Mouse (Mus musculus): ENCODE measurements around the gene Serp2.
A peak's percentile ranks its signal among the peaks of the same experiment; 100 is the strongest.

Gene Serp2

DNA sequence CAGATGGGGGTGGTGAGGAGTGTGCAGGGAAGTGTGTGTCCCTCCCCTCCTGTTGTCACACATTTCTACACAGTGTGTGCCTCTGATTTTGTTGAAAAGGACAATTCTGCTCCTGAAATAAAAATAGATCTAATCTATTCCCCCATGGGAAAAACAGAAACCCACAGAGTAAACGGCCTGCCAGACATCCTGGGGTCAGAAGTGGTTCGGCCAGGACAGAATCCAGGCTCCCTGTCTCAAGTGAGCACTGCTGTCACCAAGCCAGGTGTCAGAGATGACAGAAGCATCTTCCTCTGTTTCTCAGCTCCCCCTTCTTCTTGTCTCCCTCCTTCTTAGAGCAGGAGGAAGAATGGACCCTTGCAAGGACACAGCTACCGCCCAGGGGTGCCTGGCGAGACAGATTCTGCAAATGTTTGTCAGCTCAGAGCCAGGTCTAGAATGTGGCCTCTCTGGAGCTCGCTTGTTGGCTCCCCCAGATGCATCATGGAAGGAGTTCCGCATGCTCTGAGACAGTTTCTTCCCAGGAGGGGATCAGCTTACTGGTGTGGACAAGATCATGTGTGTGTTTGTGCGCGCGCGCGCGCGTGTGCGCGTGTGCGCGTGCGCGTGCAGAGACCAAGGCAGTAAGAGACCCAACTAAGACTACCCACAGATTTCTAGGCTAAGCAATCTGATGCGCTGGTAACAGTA, 29.5 kb downstream of the Serp2 start:
- no peak for DNase-seq (ENCODE audit: low spot score in 2 of 2)

DNA sequence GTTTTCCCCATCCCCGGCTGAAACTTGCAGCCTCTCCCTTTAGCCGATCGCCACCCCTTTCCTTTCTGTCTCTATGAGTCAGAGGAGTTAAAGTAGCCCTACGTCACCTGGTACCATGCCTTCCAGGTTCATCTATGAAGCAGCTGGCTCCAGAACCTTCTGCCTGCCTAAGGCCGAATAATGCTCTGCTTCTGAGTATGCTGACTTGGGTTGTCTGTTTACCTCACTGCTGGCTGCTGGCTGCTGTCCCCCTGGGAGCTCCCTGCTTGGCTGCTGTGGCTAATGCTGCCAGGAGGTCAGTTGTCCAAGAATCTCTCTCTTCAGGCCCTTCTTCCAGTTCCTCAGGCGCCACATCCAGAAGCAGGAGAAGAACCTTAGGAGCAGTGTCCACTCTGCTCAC, 30.2 kb downstream of the Serp2 start:
- no peak for DNase-seq (ENCODE audit: low spot score in 2 of 2)

DNA sequence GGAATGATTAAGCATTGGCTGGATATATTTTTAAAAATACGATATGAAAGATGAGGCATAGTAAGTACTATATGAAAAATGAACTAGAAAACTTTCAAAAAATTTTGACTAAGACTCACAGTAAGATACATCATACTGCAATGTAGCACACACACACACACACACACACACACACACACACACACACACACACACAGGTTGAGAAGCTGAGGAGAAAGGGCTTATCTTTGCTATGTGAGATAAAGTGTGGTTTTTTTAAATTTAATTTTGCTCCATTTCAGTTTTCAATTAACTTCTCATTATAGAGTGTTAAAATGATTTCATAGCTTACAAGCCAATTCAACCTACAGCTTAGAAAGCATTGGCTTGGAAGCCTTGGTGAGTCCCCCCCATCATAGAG, 33.3 kb downstream of the Serp2 start:
- DNase-seq (ENCODE audit: low spot score in 2 of 2) = no peak

DNA sequence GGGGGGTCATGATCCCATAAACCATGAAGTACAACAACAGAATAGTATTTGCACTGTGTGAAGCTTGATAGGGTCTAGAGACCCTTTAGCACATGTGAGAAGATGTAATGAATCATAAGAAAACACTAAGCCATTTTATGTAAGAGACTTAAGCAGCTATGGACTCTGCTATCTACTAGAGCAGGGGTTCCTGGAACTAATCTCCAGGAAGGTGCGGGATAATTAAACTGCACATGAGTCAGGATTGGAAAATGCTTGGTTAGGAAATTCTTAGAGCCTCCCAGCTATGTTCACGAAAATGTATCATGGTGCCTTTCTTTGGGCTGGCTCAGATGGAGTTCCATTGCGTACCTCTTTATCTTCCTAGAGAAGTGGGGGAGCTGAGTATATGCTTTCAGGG, 35.4 kb downstream of the Serp2 start:
- no peak for DNase-seq (ENCODE audit: low spot score in 2 of 2)

DNA sequence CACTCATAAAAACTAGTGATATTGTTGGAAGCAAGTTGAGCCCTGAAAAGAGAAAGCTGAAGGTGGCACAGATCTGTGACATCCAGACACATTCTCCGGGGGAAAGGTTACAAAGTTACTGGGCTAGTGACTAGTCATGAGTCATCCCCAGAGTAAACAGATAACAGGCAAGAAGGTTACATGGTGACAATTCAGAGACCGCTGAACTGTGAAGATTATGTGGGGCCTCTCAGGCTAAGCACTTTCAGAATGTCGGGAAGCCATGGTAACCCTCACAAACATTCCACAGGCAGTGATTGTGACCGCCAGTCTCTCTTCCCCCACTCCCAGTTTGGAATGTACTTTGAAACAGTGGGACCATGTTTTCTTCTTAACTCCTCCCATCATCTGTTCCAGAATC, 36.1 kb downstream of the Serp2 start:
- DNase-seq (ENCODE audit: low spot score in 2 of 2) = no peak

DNA sequence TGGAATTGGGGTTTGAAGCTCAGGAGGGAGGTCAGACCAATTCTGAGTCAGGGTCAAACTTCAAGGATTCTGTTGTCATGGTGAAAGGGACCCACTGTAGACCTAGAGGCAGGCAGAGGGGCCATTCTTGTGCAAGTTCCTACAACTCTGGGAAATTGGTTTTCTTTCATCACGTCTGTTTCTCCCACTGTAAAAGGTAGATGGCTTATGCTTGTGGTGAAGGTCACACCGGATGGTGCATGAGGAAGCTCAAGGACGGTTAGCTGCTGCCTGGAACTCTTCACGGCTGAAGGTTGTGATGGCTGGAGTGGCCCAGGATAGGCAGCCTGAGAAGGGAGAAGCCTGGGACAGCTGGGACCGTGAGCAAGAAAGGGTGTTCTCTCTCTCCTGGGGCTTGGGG, 38.5 kb downstream of the Serp2 start:
- DNase-seq (ENCODE audit: low spot score in 2 of 2) = no peak

DNA sequence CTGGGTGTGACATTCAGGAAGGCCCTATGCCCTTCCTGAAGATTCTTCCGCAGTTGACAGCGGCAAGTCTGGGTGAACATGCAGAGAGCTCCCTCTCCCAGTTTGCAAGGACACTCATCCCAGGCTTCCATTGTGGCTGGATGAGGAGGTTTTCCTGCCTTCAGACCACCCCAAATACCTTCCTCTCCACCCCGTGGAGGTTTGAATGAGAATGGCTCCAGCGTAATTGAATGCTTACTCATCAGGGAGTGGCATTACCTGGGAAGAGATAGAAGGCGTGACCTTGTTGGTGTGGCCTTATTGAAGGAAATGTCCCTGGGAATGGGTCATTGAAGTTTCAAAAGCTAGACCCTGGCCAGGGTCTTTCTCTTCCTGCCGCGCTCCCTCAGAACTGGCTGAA, 41.1 kb downstream of the Serp2 start:
- no peak for DNase-seq (ENCODE audit: low spot score in 2 of 2)

DNA sequence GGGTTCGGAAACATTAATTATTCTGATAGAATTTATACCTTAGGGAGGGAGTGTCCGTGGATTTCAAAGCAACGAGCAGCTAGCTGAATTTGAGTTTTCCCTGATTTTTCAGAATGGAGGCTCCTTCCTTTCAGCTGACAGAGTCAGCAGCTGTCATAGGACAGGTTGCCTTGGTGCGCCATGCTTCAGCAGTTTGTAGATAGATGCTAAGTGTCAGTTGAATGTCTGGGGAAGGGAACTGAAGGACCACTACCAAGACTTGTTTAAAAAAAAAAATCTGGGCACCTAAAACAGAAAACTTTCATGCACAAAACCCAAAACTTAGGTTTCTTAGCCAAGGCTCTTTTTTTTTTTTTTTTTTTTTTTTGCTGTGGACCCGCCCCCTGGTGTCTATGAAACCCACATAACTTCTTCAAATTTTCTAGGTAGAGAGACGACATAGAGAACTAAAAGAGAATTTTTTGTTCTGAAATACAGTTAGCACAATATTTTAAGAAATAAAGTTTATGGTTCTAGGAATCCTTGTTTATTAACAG, 42.6 kb downstream of the Serp2 start:
- no peak for DNase-seq (ENCODE audit: low spot score in 2 of 2)

DNA sequence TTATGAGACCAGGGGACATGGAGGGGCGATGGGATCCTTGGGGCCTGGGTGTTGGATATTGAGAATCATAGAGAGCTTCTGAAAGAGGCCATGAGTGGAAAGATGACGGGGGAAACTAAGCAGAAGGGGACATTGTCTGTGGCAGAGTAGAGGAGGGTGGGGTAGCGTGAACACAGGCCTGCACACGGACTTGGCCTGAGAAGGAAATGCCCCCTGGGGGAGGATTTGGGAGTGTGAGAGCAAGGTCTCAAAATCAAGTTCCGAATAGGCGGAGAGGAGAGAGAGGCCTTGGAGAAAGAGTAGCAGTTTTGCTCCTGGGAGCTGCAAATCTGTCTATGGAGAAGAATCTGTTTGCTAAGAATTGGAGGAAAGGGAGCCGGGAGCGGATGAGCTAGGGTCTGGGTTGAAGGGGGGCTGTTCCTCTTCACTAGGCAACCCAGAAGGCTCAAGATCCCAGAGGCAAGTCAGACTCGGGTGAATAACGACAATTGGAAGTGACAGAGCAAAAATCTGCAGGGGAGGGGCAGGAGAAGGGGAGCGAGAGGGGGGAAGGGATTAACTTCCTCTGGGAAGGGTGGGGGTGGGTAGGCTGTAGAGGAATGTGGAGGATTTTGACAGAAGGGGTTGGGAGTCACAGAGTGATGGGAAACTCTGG, 43.2 kb downstream of the Serp2 start:
- no peak for DNase-seq (ENCODE audit: low spot score in 2 of 2)

DNA sequence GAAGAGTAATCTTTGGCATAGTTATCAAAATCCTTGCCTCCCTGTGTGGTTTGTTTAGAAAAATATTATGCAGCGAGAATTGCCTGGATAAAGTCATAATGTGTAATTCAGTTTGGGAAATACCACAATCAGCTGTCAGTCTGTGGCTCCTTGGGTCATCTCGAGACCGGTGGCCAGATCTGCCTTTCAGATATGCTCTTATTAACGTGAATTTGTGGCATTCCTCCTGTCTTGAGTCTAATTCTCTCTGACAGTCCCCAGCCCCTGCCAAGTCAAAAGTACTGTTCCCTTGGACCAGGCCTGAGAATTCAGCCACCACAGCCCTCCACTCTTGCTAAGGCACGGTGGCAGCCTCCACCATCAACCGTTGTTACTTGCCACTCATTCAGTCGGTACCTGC, 44.7 kb downstream of the Serp2 start:
- no peak for DNase-seq (ENCODE audit: low spot score in 2 of 2)

DNA sequence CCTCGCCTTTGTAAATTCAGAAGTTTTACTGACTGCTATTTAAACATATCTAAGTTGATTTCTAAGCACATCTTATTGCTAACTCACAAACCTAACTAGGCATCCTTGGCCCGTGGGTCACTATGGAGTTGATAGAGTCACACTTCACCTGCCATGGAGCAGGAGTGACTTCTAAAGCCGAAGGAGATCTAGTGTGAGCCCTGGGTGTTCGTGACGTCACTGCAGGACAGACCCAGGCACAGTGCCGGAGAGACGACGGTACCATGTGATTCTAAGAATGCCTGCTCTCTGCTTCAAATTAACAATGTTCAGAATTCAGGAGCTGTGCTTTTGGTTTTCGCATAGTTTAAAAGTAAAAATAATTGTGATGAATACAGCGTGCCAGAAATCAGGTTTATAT, 48.0 kb downstream of the Serp2 start:
- no peak for DNase-seq (ENCODE audit: low spot score in 2 of 2)

DNA sequence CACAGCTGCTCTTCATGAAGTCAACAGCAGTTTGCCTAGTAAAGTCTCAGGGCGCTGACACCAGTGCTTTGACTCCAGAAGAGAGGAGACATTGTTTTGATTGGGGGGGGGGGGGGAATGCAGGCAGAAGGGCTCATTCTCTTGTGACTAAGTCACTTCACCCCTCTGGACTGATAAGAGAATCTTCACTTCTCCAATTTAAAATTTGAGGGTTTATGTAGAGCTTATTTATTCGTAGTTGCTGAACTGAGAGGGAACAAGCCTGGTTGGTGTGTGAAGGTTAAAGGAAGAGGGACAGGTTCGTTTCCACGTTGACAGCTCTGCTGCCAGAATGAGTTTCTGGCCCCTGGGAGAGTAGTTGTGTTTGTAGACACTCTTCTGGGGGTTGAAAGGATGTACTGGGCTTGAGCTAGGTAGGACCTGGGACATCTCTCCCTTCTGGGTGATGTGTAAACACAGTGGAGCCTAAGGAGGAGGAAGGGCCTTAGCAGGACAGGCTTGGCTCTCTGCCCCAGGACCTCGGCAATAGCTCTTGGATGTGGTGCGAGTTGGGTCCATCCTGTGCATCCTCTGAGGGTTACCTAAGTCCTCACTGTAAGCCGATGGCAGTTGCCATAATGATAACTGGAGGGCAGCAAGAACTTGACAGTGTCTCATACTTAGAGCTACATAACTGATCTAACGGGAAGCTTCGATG, 48.7 kb downstream of the Serp2 start:
- DNase-seq (ENCODE audit: low spot score in 2 of 2) = no peak

DNA sequence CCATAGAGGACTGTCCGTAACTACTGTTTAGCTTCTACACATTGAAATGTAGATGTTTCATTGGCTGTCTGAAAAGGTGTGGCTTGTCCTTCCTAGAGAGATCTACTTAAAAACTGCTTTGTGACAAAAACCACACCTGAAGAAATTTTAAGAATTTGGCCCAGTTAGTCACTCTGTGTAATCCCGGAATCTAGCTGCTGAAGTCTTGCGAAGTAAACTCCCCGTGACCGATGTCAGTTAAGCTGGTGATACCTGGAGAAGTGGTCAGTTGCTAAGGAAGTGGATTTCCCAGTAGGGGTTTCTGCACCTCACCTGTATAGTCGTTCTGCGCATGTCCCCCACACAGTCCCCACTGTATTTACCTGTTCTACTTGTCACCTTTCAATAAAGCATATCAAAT, 49.3 kb downstream of the Serp2 start:
- DNase-seq (ENCODE audit: low spot score in 2 of 2) = no peak

DNA sequence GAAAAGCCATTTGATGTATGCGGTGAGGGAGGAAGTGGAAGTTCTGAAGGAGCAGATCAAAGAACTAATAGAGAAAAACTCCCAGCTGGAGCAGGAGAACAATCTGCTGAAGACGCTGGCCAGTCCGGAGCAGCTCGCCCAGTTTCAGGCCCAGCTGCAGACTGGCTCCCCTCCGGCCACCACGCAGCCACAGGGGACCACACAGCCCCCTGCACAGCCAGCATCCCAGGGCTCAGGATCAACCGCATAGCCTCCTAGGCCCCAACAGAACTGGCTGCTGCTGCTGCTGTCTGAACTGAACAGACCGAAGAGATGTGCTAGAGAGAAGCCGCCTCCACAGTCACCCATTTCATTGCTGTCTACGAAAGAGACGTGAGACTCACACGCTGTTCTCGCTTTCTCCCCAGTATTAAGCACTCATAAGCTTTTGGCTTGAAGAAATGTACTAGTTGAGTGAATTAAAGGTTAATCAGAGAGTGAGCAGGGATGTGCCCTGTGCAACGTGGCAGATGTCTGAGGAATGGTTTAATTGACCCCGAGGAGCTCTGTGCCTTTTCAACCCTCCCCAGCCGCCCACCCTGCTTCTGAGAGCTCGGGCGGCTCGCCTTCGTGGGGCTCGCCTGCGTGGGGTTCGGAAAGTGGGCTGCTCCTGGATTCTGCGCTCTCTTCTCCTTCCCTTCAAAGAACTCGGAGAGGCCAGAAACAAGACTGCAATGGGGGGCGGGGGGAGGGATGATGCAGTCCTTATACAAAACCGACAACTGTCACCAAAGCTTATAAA, 50.1 kb downstream of the Serp2 start:
- no peak for DNase-seq (ENCODE audit: low spot score in 2 of 2)

DNA sequence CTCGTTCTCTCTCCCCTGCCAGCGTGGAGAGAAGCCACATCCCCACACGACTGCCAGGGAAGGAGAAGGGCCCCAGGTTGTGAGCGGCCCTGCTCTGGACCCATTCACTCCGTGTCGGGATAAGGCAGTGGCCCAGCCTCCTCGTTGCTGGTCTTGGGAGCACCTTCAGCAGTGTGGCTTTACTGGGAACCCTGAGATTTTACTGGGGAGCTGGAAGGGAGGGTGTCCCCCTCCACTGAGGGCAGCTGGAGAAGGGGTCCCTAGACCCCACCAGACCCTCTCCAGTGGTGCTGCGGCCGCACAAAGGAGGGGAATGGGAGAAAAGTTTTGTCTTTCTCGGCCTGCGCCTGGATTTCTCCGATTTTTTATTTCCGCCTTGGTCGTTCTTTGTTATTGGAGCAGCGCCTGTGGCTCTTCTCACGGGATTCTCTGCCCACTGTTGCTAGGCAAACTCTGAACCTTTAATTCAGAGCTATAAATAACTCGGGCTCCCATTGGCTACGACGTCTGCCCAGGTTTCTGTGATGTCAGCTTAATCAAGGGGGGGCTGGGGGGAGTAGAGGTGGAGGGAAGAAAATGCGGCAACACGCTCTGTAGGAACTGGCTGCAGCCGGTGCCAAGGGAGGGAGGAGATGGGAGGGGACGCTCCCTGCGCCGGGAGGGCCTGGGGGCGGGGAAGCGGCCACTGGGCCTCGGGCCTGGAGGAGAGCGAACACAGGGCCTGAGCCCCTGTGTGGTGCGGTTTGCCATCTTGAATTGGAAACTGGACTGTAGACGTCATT, 51.1 kb downstream of the Serp2 start:
- DNase-seq (ENCODE audit: low spot score in 2 of 2) = peak; percentile 19 to 47

DNA sequence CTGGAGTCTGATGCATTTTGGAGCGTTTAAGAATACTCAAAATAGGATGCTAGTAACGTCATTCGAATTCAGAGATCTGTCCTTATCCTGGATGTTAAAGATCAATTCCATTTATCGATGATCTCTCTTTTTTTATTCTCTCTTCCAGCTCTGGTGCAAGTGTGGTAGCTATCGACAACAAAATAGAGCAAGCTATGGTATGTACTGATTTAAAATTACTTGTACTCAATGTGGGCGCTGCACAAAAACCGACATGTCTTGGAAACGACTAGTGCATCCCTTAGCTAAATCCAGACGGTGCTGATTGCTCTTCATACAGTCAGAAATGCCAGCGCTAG, 51.6 kb downstream of the Serp2 start:
- DNase-seq (ENCODE audit: low spot score in 2 of 2) = no peak

DNA sequence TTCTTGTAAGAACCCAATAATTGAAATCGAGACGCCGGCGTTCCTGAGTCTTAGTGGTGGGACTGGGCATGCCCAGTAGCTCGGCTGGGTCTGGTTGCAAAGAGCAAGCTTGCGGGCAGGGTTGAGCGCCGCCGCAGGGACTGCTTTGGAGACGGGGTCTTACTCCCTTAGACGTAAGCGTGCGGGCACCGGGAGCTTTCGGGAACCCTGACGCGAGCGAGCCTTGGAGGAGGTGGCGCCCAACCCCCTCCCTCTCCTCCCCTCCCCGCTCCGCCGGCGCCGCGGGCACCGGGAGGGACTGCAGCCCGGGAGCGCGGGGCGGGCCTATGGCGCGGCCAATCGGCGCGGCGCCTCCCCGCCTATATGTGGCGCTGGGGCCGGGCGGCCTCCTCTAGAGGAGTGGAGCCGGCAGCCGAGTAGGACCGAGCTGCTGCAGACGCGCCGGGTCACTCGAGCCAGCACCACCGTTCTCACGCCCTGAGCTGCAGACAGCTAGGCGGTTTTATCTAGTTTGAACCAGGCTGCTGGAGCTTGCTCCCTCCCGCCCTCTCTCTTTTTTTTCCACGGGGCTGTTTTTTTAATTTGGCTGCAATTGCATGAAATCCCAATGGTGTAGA, 52.5 kb downstream of the Serp2 start:
- peak; percentile 71 to 83 for DNase-seq (ENCODE audit: low spot score in 2 of 2)

DNA sequence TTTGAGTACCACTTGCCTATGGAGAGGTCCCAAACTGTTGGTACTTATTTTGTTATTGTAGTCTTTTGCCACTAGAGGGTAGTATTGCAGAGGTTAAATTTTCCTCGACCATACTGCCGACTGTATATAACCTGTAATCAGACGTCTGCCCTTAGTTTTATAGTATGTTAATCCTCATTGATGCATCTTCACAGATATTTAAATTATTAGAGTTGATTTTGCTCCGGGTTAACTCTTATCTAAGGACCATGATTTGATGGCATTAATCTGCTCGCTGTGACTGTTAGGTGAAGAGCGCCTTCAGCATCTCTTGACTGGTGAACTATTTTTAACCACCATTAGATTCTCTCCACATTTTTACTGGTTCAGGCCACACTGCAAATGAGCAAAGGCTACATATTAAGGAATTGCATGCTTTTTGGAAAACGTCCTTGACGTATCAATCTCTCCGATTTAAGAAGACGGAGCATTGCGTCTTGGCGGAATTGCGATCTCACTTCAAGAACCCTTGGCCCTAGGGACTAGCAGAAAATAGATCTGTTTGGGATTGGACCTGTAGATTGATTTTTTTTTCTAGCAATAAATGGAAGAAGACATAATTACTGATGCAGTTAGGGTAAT, 53.3 kb downstream of the Serp2 start:
- peak; percentile 17 to 23 for DNase-seq (ENCODE audit: low spot score in 2 of 2)

DNA sequence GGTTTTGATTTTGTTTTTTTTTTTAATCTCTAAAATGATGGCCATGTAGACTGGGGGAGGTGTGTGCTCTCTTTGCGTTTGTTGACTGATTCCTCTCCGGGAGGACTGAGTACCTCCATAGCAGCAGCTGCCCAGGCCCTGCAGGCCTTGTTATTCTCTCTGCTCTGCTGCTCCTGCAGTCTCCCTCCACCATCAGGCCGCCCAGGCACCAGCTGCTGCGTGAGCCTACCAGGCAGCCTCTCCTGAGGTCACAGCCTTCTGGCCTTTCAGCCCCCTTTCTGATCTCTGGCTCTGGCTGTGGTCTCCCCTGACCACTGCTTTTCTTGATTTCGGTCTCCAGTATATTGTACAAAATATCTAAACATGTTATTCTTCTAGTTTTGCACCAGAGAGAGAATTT, 56.7 kb downstream of the Serp2 start:
- no peak for DNase-seq (ENCODE audit: low spot score in 2 of 2)

DNA sequence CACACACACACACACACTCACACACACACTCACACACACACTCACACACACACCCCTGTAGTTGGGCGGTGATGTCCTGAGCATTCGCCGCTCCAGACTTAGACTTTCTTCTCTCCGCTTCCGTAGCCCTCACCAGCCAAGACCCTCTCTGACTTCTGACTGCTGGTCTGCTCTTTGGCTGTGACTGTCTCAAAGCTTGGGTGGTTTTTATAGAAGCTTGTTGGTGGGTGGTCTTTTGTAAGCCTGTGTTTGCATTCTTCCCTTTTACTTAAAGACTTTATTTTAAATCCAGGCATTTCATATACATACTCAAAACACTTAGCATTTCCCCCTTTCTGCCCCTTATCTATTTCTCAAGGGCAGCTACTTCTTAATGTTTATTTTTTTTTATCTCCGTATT, 57.2 kb downstream of the Serp2 start:
- no peak for DNase-seq (ENCODE audit: low spot score in 2 of 2)

DNA sequence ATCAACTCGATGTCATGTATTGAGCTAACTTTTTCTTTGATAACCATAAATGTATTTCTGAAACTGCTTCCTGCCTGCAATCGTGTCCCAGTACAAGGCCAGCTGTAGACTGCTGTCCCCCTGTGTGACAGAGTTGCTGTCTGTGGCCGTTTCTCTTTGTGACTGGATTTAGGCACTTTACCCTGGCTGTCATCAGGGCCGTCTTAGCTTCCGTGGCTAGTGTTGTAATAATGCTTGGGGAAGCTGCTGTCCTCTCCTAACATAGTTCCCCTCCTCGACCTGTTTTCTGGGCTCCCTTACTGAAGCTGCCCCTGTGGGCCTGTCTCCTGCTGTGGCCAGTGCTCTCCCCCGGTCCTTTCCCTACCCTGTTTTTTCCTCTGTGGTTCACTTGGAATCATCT, 58.5 kb downstream of the Serp2 start:
- DNase-seq (ENCODE audit: low spot score in 2 of 2) = no peak

Measured in natural killer cell, adult 2 months (primary cell).